Mouse (Mus musculus) liver, adult 2 months (tissue): ENCODE measurements around the gene Enthd1.

Source experiments
- CTCF ChIP-seq: fragments of 200-500 bp; IDR thresholded peaks from 2 replicates; pipeline ENCODE4 v1.5.1; 2011; ENCODE audit warnings: low read depth, low read length, control low read depth
- POLR2A ChIP-seq: fragments of 200-500 bp; IDR thresholded peaks from 2 replicates; pipeline ENCODE4 v1.6.1; 2011; ENCODE audit warnings: low read length, control low read depth; ENCODE audit not compliant: insufficient read depth; ENCODE audit errors: extremely low read depth

GRCm38 (mm10) chr15:80460011-80460410 lies 104.9 kb downstream of the Enthd1 start:
- TF ChIP-seq POLR2A (no peak), CTCF (no peak)
